Mouse (Mus musculus) ovary, postnatal 14 days (tissue): Measurements from ENCODE around the gene Gpr142.
A peak's percentile ranks its signal among the peaks of the same experiment; 100 is the strongest.

Source experiments
- DNase-seq: peaks from one replicate; pipeline ENCODE4 v3.0.0; 2022; ENCODE audit warnings: low spot score

Gene Gpr142

GRCm38 (mm10) chr11:114844464-114845220, 45.9 kb downstream of the Gpr142 start:
- DNase-seq: no peak

DNA sequence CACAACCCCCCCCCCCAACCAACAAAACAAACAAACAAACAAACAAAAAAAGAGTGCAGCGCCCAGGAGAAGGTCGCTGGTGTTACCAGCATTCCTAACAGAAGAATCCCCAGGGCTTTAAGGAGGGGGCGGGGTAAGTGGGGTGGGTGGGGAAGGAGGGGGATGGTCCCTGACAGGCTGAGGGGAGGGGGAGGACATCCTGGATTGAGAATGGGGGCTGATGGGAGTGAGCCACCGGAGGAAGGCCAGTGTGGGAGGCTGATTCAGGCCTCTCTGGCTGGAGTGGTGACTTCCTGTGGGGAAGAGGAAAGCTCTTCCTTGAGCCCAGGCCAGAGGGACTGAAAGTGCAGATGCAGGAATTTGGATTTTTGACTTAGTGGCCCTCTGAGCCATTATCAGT, 47.6 kb downstream of the Gpr142 start:
- no peak for DNase-seq

GRCm38 (mm10) chr11:114847008-114847407, 48.3 kb downstream of the Gpr142 start:
- DNase-seq: no peak

DNA sequence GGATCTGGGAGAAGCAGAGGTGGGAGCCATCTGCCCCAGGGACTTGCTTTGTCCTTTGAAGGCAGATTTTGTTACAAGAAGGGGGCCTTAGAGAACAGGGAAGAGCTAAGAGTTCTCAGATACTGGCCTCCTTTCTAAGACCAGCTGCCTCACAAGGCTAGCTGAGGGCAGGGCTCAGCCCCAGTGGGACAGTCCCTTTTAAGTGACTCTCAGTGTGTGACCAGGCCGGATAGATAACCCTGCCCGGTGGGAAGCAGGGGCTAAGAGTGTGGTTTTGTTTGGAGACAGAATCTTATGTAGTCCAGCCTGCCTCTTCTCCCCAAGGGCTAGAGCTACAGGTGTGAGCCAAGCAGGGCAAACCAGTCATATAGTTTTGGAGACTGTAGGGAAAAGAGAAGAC, 50.8 kb downstream of the Gpr142 start:
- no peak for DNase-seq

DNA sequence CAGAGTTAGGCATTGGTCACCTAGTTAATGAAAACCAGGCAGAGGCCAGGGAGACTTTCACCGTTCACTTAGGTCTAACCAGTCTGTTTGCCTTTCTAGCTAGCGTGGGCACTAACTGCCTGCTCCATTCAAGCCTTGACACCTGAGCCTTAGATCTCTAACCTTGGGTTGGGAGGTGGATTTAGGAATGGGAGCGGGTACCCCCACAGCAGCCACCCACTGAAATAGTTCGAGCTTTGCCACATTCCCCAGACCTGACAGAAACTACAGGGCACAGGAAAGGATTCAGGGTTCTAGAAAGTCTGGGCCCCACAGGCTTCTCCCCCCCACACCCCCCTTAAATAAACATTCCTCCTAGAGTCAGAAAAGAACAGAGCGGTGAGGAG, 51.3 kb downstream of the Gpr142 start:
- no peak for DNase-seq

DNA sequence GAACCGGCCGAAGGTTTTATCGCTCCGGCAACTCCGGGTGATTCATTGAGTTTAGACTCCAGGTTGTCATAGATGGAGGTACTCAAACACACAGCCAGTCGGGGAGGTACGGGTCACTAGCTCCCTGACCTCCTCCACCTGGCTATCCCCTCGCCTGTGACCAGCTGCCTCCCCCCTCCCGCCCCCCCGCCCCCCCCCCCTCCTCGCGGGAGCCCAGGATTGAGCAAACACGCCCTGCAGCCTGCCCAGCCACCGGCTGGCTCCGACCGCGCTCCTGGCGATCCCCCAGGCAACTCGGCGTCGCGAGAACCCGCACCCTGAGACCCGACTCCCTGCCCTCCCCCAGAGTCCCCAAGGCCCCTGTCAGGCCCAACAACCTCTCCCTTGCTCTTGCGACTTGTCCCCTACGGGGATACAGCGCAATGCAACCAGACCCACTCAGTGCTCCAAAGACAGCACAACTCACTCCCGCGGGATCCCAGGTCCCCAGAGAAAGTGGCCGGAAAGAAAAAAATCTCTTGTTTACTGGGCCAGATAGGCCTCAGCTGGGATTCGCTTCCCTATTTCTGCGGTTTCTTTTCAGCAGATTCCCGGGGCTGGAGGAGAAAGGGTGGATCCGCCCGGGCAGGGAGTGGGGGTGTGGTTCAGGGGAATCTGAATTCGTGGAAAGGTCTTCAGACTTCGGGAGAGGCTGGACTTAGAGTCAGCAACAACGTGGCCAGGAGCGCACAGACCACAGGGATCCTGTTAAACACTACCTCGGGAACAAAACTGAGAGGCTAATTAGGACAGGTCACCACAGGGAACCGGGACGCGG, 51.9 kb downstream of the Gpr142 start, which contains the start of gene Gprc5c:
Gene Gprc5c (plus strand): TSS at position 701 of the 817 bp plus-strand sequence.
- peak; percentile 62 for DNase-seq

GRCm38 (mm10) chr11:114851269-114851607, 52.5 kb downstream of the Gpr142 start:
- DNase-seq: no peak

- DNase-seq: peak; percentile 67
These were observed 53.0 kb downstream of the Gpr142 start for GRCm38 (mm10) chr11:114851608-114852310.

DNA sequence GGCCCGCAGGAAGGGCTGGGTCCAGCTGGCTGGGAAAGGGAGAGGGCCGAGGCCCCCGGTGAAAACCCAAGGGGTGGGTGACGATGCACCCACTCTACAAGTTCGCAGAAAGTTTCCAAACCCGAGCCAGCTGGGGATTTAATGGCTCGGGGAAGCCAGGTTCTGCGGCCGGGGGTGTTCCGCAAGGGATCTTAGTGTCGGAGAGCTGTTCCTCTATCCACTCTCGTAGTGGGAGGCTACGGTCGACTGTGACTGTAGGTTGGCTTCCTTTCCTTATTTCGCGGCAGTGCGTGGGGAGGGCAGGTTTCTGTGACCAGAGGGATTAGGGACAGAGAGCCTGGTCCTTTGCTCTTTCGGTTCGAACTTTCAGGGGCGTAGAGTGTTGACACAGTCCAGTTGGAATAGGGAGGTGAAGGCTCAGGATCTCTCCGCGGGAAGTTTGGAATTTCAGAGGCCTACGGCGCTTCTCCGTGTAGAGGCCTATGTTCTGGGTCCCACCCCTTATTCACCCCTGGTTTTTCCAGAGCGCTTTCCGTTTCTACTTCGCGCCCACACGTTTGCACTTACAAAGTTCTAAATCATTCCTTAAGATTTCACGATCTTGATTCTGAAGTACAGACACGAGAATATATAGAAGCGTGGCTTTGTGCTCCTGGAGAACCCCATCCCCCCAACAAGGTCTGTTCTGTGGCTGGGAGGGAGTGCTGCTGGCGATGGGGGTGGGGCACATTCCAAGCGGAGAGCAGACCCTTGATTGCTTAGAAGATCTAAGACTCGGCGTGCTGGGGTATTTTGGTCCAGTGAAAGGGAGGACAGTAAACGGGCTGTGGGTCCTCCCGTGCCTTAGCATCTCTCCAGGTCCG, 53.8 kb downstream of the Gpr142 start:
- DNase-seq: no peak

- no peak for DNase-seq
These were observed 54.6 kb downstream of the Gpr142 start for GRCm38 (mm10) chr11:114853174-114853838.

DNA sequence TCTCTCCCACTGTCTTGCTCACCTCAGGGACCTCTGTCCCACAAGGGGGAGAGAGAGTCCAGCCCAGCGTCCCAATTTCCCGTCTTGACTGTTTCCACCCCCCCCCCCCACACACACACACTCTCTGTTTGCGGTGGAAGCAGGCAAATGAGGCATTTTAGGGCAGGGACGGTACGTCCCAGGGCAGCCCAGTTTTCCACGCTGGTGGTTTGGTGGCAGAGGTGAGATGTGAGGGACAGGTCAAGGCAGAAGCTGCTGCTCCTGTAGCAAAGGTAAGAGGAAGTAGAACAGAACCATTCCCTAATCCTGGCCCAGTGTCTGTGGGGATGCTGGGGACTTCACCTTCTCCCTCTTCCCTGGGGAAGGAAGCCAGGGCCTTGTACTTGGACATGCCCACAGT, 55.9 kb downstream of the Gpr142 start:
- DNase-seq: no peak

DNA sequence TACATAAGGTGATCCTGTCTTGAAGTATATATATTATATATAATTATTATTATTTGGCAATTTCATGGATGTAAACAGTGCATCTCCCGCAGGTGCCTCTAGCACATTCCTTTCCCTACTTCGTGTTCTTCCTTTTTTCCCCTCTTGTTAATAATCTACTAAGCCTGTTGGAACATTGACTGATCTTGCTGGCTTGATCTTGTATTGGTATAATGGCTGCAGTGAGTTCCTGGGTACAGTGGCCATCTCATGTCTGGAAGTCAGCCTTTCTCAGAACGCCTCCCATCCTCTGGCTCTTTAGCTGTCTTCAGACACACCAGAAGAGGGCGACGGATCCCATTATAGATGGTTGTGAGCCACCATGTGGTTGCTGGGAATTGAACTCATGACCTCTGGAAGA, 57.4 kb downstream of the Gpr142 start:
- DNase-seq: no peak
